Mouse (Mus musculus) retina, embryonic 14.5 days (tissue): ENCODE measurements at regions not wholly inside any gene's neighbourhood (a gene's known extent, or its start where the extent isn't known, plus 50 kb on each side); places are given as distances from the start of the nearest gene placed in this dataset.

Experiments used
- DNase-seq: peaks from one replicate; pipeline ENCODE4 v3.0.0-alpha.2; 2015; ENCODE audit warnings: low spot score

DNA sequence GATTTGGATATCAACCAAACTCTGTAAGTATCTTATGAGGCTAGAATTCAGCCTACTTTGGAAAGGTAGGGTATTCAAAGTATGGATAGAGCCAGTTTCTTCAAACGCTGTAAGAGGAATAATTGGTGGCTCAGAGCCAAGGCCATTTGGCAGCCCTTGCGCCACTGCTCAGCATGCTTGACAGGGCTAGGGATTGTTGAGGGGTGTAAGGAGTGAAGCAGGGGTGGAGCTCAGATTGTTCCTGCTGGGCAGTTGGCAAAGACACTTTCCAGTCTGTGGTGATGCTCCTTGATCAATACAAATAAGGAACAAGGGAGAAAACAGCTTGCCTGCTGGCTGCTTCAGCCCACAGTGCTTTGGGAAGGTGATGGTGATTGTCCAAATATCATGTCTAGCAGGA lies 181.9 kb downstream of the Kcna5 start:
- no peak for DNase-seq

GRCm38 (mm10) chr6:126350476-126350875 lies 183.8 kb upstream of the Ntf3 start:
- no peak for DNase-seq

- DNase-seq: no peak
These were observed 183.2 kb upstream of the Ntf3 start for GRCm38 (mm10) chr6:126349905-126350304.

DNA sequence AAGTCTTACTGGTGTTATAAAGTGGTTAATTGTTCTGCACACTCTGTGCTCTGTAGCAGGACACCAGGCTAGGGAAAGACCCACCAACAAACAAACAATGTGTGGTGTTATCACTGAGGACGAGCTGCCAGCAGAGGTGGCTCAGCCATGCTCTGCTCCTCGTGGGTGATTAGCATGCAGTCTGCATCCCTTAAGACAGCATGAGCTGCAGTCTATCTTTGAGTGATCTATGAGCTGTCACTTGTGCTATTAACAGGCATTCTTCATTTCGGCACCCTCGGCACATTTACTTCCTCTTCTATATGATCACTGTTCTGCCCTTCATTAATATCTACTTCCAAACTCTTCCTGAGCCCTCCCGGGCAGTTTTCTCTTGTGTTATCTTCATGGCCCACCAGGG lies 178.5 kb upstream of the Ntf3 start:
- DNase-seq: no peak

DNA sequence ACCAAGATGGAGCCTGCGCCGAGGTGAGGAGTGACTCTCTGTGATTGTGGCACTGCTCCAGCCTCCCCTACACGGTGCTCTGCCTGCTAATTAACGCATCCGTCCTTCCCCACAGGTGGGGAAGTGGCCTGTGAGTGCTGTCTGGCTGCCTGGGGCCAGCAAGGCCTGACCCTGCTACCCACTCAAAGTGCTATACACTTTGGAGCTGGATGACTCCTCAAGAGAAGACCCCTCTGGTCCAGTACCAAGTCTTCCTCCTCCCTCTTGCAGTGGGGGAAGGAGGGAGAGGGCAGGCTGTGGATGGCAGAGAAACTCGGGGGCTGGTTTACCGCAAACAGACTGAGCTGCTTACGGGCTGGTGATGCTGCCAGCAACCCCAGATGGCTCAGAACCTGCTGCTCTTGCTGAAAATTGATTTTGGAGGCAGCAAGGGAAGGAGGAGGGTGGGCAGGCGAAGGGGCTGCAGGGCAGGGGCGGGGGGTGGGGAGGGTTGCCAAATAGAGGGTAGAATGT lies 173.4 kb upstream of the Ntf3 start:
- DNase-seq: no peak

DNA sequence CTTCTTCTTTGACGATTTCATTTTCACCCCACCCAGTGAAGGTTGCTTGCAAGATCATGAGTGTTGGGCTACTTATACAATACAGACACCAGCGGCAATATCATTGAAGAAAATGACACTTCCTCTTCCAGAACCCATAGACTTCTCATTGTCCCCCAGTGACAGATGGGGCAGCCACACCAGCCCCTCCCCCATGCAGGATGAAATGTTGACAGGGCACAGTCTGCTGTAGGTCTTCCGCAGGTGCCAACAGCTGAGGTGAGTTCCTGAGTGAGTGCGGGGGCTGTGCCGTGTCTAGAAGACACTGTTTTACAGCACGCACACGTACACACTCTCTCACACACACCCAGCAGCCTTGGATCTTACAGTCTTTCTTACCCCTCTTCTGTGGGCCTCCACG lies 171.0 kb upstream of the Ntf3 start:
- DNase-seq: no peak

- DNase-seq: no peak
These were observed 167.5 kb upstream of the Ntf3 start for GRCm38 (mm10) chr6:126334258-126334657.

- DNase-seq: no peak
These were observed 160.5 kb upstream of the Ntf3 start for GRCm38 (mm10) chr6:126327187-126327586.

DNA sequence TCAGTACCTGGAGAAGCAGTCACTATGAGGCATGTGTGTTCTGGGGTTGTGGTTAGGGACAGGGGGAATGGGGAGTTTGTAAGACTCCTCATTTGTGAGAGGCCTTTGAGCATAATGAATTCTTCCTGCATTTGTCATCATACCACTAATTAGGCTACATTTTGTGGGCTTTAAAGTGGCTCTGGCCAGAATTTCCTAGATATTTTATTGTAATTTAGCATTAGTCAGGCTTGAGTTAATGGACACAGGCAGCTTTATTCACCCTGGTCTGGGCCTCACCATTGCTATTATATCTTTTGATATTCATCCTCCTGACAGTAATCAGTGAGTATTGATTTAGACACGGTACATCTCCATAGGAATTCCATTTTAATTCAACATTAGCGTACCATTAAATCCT lies 151.8 kb upstream of the Ntf3 start:
- no peak for DNase-seq

DNA sequence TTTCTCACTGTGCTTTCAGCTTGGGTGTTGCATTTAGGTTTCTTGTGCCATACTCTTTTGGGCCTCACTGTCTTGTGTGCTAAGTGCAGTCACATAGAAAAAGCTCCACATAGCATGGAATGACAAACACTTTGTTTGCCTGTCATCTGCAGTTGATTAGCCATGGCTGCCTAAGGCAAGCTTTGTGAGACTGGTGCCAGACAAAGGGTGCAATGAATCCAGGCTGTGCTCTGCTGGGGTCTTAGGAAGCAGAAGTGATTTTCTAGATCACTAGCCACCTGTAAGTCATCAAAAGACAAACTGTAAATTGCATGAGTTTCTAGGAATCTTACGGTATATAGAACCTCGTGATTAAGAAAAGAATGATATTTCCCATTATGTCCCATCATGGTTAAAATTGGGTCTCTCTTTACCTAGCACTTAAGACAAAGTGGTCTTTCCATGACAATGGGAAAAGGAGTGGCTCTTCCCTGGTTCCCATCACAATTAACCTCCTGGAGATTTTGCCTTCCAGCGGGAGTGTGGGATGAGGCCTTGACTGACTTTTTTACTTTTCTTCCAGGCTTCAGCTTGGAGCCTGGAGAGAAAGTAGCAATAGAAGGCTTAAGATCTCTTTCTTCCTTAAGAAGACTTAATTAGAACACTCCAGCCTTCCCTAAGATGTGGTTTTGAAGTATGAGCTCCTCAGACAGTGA lies 144.2 kb upstream of the Ntf3 start:
- no peak for DNase-seq

DNA sequence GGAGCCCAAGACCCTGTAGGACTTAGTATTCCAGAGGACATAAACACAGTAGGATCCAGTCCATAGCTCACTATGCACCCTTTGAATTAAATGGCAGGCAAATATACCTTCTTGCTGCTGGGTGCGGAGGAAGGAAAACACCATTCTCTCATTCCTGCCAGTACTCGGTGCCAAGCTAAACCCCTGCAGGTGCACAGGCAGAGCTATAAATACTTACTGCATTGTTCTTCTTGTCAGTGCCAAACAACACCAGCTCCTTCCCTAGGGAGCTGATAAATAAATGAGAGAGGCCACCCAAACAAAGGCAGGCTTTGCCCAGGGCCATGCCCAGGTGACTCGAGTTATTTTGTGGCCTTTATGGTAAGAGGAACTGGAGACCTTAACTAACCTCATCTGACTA lies 136.4 kb upstream of the Ntf3 start:
- DNase-seq: no peak

DNA sequence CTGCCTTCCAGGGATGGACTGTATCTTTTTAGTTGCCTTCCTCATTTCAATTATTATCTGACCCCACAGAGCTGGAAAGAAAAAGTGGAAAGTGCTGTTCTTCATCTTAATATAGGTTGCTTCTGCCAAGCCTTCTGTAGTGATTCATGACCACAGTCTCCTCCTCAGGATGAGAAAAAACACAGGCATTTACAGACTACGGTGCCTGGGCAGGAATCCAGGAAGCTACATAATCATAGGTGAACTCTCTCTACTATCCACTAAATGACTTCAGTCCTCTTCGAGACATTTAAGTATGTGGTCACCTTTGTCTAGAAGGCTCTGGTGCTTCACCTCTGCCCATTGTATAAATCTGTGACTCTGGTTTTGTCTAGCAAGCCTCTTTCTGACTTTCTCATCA lies 124.9 kb upstream of the Ntf3 start:
- no peak for DNase-seq

GRCm38 (mm10) chr6:126287166-126287565 lies 120.5 kb upstream of the Ntf3 start:
- no peak for DNase-seq

- DNase-seq: no peak
These were observed 119.5 kb upstream of the Ntf3 start for GRCm38 (mm10) chr6:126286201-126286600.

DNA sequence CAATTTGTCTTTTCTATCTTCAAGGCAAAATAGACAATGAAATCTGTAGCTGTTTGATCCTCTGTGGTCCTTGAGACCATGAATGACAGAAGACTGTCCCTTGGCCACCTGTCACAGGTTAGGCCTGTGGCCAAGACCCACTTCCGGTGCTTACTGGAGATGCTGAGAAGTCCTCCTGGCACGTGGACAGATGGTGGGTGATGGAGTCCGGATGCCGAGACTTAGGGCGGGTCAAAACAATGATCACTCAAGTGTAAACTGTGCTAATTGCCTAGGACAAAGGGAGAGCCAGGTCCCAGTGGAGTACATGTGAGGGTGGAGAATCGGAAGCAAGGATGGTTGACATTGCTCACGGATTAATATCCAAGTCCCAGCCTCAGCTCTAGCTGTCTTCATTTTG lies 117.7 kb upstream of the Ntf3 start:
- peak; percentile 51 for DNase-seq

GRCm38 (mm10) chr6:126280352-126280751 lies 113.6 kb upstream of the Ntf3 start:
- DNase-seq: no peak

- DNase-seq: peak; percentile 5
These were observed 79.3 kb upstream of the Ntf3 start for GRCm38 (mm10) chr6:126245986-126246385.

DNA sequence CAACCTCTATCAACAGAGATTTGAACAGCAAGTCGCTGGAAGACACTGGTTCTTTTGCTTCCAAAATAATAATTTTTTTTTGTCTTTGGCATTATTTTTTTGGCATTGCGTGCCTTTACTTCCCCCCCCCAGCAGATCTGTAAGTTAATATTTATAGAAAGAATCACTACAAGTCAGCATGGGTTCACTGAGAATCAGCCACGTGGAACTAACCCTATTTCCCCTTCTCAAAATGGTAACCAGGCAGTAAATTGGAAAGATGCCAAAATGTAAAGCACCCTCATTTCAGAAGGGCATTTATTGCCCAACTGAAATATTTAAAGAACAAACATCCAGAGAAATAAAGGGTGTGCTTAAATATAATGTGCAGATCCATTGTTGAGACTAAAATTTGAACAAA lies 78.7 kb upstream of the Ntf3 start:
- peak; percentile 24 for DNase-seq

- no peak for DNase-seq
These were observed 75.6 kb upstream of the Ntf3 start for GRCm38 (mm10) chr6:126242299-126242698.

GRCm38 (mm10) chr6:126240256-126240655 lies 73.5 kb upstream of the Ntf3 start:
- DNase-seq: peak; percentile 3
